Mouse (Mus musculus) CD4-positive naive resting alpha-beta T cell, adult 57 days (primary cell): Measurements from ENCODE around the gene Cyp4a30b. TPM values are rescaled to one million over a fixed set of nuclear protein-coding genes. Genes with fewer than 3 reads are reported as not detected.

ENCODE experiments used
- total RNA-seq: library from RNA; stranded (reverse); gene quantifications from one replicate; pipeline ENCODE4 v1.2.4, GENCODE M21; 2023

Gene Cyp4a30b
- not detected for total RNA-seq

GRCm38 (mm10) chr4:115452304-115452703, at the start of gene Cyp4a30b:
Gene Cyp4a30b, plus strand, starts transcription at chr4:115452604.

GRCm38 (mm10) chr4:115411324-115411723, 41.1 kb upstream of the Cyp4a30b start, which contains the start of gene Cyp4a12b:
Gene Cyp4a12b, plus strand, starts transcription at chr4:115411624.

GRCm38 (mm10) chr4:115496001-115496400, 43.6 kb downstream of the Cyp4a30b start, which contains the start of gene Cyp4a14:
Gene Cyp4a14, minus strand, starts transcription at chr4:115496142.

GRCm38 (mm10) chr4:115518000-115518399, 65.6 kb downstream of the Cyp4a30b start, which contains the start of gene Cyp4a10:
Gene Cyp4a10, plus strand, starts transcription at chr4:115518264.

Other genes starting within 250 kb of the Cyp4a30b start
- gene Cyp4a29, start 210.5 kb upstream of the Cyp4a30b start, total RNA-seq, result not detected
- not detected for gene Cyp4a12a, start 153.6 kb upstream of the Cyp4a30b start, total RNA-seq
- gene Cyp4a12b, start 41.0 kb upstream of the Cyp4a30b start, total RNA-seq, result not detected
- not detected for gene Cyp4a14, start 43.5 kb downstream of the Cyp4a30b start, total RNA-seq
- not detected for gene Cyp4a10, start 65.7 kb downstream of the Cyp4a30b start, total RNA-seq
- not detected for gene Cyp4a31, start 111.0 kb downstream of the Cyp4a30b start, total RNA-seq
- not detected for gene Cyp4a32, start 148.4 kb downstream of the Cyp4a30b start, total RNA-seq
- gene Cyp4b1, start 195.1 kb downstream of the Cyp4a30b start, total RNA-seq, result not detected